8 mouse cellular contexts compared by ENCODE assay signal in the genomic region with DNA sequence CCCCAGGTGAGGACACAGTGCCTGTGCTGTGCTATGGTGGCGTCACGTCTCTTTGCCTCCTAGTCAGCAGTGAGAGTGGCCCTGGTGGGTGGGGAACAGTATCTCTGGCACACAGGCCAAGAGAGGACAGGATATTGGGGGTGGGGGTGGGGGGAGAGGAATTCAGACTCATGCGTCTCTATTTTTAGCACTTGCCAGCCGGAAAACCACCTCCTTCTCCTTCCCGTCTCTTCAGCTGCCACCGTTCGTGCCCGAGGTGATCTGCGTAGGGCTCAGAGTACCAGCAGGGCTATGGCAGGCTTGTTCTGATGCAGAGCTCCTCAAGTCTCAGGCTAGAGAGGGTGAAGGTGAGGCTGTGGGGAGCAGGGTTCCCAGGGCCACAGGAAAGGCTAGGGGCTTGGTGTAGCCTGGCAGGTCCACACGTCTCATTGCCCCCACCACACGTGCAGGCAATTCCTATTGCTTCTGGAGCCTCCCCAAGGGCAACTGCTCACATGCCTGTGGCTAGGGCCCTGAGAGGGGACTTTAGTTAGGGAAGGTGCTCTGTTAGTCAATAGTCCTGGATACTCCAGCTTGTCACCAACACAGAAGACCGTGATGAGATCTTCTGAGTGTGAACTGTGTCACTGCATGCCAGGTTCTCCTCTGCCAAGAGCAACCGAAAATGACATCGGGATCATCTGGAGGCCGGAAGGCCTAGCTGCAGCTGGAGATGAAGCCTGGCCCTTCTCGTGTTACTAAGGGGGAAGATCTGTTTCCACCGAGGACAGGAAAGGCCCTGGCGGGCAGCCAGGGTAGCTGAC. TPM values are rescaled to one million over a fixed set of nuclear protein-coding genes. Genes with fewer than 3 reads are reported as not detected.
DNase-seq lines count a peak whose midpoint lies in the region; ATAC-seq and TF ChIP-seq lines count a peak whose summit lies in the region.

Gene Gpr146, plus strand, starts transcription at position 230 of the 803 bp plus-strand sequence.

- TF ChIP-seq CTCF in liver, embryonic 14.5 days (IDR thresholded peaks at IDR 0.05; ENCODE audit: low read depth): no peak

- peak; percentile 31; the same call in 1 of the 2 replicates for TF ChIP-seq EP300 in liver, embryonic 14.5 days (IDR thresholded peaks at IDR 0.05; ENCODE audit: low read depth)

- H3K4me3 ChIP-seq in kidney, embryonic 14.5 days (ENCODE audit: low read length): no peak within 1 kb of the TSS
- H3K4me3 ChIP-seq in liver, embryonic 14.5 days (ENCODE audit: insufficient read depth in 1 of 2, low read depth in 2 of 2, low read length in 2 of 2): no peak within 1 kb of the TSS
- H3K4me3 ChIP-seq in midbrain, embryonic 15.5 days: no peak within 1 kb of the TSS

- peak; percentile 28 for DNase-seq in retina, postnatal 1 day
- DNase-seq in retina, embryonic 14.5 days (ENCODE audit: low spot score): no peak
- DNase-seq in adrenal gland, postnatal 25 days: peak; percentile 75
- peak; percentile 78 to 82 for DNase-seq in heart, adult 9 months (ENCODE audit: low spot score in 2 of 2)
- no peak for DNase-seq in liver, embryonic 14.5 days (ENCODE audit: low read depth in 3 of 3, low spot score in 3 of 3)
- peak; percentile 74 for DNase-seq in testis, postnatal 10 days (ENCODE audit: low spot score)

- no peaks in the 10 kb centered on the region for H3K9me3 ChIP-seq in kidney, embryonic 14.5 days (ENCODE audit: control insufficient read depth, low read length)
- no peaks in the 10 kb centered on the region for H3K9me3 ChIP-seq in liver, embryonic 14.5 days (ENCODE audit: control insufficient read depth, low read length)
- H3K9me3 ChIP-seq in midbrain, embryonic 15.5 days: no peaks in the 10 kb centered on the region

- H3K4me2 ChIP-seq in kidney, embryonic 14.5 days (replicated peaks; ENCODE audit: low read depth, low read length): no peak within 1 kb of the TSS
- H3K4me2 ChIP-seq in liver, embryonic 14.5 days (ENCODE audit: low read depth): peak within 1 kb of the TSS; percentile 41
- H3K4me2 ChIP-seq in midbrain, embryonic 15.5 days: no peak within 1 kb of the TSS

- ATAC-seq in kidney, embryonic 14.5 days (ENCODE audit: low FRiP score, low TSS enrichment): no peak
- no peak for ATAC-seq in liver, embryonic 14.5 days (ENCODE audit: insufficient read depth)
- no peak for ATAC-seq in midbrain, embryonic 15.5 days (replicated peaks)

- H3K9ac ChIP-seq in kidney, embryonic 14.5 days (ENCODE audit: low read depth, low read length): no peak within 1 kb of the TSS
- H3K9ac ChIP-seq in liver, embryonic 14.5 days (replicated peaks): peak within 1 kb of the TSS; percentile 37; the same call in 1 of the 2 replicates
- no peak within 1 kb of the TSS for H3K9ac ChIP-seq in midbrain, embryonic 15.5 days

- H3K4me1 ChIP-seq in kidney, embryonic 14.5 days (ENCODE audit: control insufficient read depth, insufficient read depth, low read length): peaks cover 52% of the 10 kb centered on the region
- H3K4me1 ChIP-seq in liver, embryonic 14.5 days (replicated peaks; ENCODE audit: control insufficient read depth in 2 of 2, insufficient read depth in 2 of 2, low read length in 1 of 2): peaks cover 60 to 76% of the 10 kb centered on the region in 2 experiments
- H3K4me1 ChIP-seq in midbrain, embryonic 15.5 days: peaks cover 17% of the 10 kb centered on the region

- H3K36me3 ChIP-seq in kidney, embryonic 14.5 days (ENCODE audit: control insufficient read depth, insufficient read depth, low read length): no peaks in the 10 kb centered on the region
- no peaks in the 10 kb centered on the region for H3K36me3 ChIP-seq in liver, embryonic 14.5 days (replicated peaks; ENCODE audit: control insufficient read depth, insufficient read depth, low read depth)
- H3K36me3 ChIP-seq in midbrain, embryonic 15.5 days (replicated peaks): no peaks in the 10 kb centered on the region

- 57% methylated on average over 18 of the region's 18 CpGs for WGBS in kidney, embryonic 14.5 days
- 25% methylated on average over 18 of the region's 18 CpGs for WGBS in liver, embryonic 14.5 days (ENCODE audit: insufficient replicate concordance)
- 81% methylated on average over 18 of the region's 18 CpGs for WGBS in midbrain, embryonic 15.5 days

- H3K27ac ChIP-seq in kidney, embryonic 14.5 days (ENCODE audit: low read depth, low read length): peak within 1 kb of the TSS; percentile 86
- H3K27ac ChIP-seq in liver, embryonic 14.5 days: peak within 1 kb of the TSS; percentile 41
- no peak within 1 kb of the TSS for H3K27ac ChIP-seq in midbrain, embryonic 15.5 days

- no peaks in the 10 kb centered on the region for H3K27me3 ChIP-seq in kidney, embryonic 14.5 days (ENCODE audit: control insufficient read depth, insufficient read depth, low read length)
- H3K27me3 ChIP-seq in liver, embryonic 14.5 days (ENCODE audit: control insufficient read depth, insufficient read depth, low read length): no peaks in the 10 kb centered on the region
- no peaks in the 10 kb centered on the region for H3K27me3 ChIP-seq in midbrain, embryonic 15.5 days (replicated peaks)

RNA-seq across cellular contexts. Expression of gene Gpr146, which starts in this region (rescaled TPM):
- 13.1 and 16.0 TPM in 2 replicates for total RNA-seq in adrenal gland, postnatal 25 days (2021)
- 2.7 and 3.1 TPM in 2 replicates for polyA plus RNA-seq in kidney, embryonic 14.5 days (2014; fragmentation: Nextera tagmentation; extraction: Ambion mirVana)
- polyA plus RNA-seq in liver, embryonic 14.5 days (2012; rRNA removed): 14.6 and 14.7 TPM in 2 replicates
- polyA plus RNA-seq in liver, embryonic 14.5 days (2014; fragmentation: Nextera tagmentation; extraction: Ambion mirVana): 18.4 and 20.1 TPM in 2 replicates
- 2.5 and 2.7 TPM in 2 replicates for polyA plus RNA-seq in midbrain, embryonic 15.5 days (2015; fragmentation: Nextera tagmentation; extraction: Ambion mirVana)

Comparison
In these comparisons a context has a peak if more than half of its experiments do, and no peak if none do; other contexts are left out.
1. DNase-seq: peak in retina, postnatal 1 day (single experiment), adrenal gland, postnatal 25 days (single experiment), heart, adult 9 months (2 of 2) and testis, postnatal 10 days (single experiment); none in retina, embryonic 14.5 days (single experiment) and liver, embryonic 14.5 days (0 of 3).